Mouse (Mus musculus) embryo, embryonic 10 days (tissue): ENCODE measurements around the gene Gli2.

Source experiments
- DNase-seq: peaks from one replicate; pipeline ENCODE4 v3.0.0-alpha.2; 2015; ENCODE audit warnings: low spot score

Gli2 gene

DNA sequence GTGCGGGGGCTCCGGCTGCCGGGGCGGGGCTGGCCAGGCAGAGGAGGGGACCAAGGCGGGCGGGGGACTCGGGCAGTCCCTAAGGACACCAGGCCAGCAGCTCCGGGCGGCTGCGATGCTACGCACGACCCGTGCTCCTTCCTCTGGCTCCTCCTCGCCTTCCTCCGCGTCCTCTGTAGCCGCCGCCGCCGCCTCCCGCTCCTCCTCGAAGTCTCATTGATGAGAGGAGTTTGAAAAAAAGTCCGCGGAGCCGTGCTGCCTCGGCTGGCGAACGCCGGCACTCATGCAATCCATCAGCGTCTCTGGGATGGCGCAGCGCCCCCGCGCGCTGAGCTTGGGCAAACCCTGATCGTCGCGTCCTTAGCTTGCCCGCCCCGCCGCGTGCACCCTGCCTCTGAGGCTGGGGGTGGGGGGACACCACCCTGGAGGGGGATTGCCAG, at the start of gene Gli2:
Gene Gli2 (minus strand): TSS at position 218 of the 440 bp plus-strand sequence.
- peak; percentile 97 for DNase-seq

- DNase-seq = peak; percentile 34
Measured at GRCm38 (mm10) chr1:119097921-119098521, 44.6 kb upstream of the Gli2 start.

DNA sequence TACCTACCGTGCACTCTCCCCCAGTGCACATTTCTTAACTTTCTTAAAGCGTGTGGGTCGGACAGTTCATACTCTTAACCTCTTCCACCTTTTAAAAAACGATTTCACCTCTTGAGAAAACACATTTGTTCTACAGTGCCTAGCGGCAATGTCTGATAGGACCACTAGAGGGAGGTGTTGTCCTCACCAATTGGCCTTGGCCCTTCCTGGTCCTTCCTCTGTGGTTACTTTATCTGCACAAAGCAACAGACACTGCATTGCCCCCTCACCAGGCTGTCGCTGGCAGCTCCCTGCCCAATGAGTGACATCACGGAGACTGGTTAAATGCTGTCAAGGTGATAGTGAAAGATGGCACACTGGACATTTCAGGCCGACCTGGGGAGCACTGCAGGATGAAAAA, 40.3 kb upstream of the Gli2 start:
- peak; percentile 89 for DNase-seq

DNA sequence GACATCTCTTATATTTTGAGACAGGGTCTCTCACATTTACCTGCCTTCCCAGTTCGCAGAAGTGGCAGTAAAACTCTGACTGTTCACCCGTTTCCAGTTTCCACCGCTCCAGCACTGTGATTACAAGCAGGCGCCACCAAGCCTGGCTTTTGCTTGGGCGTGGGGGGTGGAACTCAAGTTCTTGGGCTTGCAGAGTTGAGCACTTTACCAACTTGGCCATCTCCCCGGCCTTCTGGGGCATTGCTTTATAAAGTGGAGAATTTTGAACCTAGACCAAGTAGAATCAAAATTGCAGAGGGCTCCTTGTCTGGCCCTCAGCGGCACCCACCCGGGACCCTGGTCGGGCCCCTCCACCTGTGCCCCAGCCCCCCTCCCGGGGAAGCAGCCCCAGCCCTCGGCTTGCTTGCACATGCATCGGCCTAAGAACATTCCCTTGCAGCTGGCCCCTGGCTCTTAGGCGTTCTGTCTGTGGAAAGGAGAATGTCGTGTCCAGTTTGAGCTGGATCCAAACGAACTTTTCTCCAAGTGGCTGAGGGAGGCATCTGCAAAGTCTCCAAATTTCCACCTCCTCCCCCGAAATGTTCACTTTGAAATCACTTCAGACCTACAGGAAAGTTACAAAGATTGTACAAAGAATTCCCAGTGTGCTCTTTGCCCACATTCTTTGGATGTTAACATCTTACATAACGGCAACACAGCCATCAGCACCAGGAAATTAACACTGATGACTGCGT, 36.6 kb upstream of the Gli2 start:
- DNase-seq = no peak

GRCm38 (mm10) chr1:119087539-119087938, 34.1 kb upstream of the Gli2 start:
- peak; percentile 92 for DNase-seq

DNA sequence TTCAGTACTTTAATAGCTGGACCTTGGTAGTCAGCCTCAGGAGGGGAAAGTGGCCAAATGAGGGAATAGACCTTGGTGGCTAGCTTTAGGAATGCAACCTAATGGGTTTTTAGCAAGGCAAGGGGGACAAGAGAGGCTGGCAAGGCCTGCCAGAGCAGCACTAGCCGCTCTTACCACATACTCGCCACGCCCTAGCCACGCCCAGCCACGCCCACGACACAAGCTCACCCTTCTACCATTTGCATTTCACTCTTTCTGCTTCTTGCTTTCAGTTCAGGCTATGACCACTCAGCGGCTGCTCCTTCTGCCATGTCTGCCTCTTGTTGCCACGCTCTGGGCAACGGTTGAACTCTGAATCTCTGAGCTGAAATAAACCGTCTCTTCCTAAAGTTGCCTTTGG, 32.4 kb upstream of the Gli2 start:
- no peak for DNase-seq

- peak; percentile 90 for DNase-seq
Measured at GRCm38 (mm10) chr1:119083468-119083921, 30.1 kb upstream of the Gli2 start.

DNA sequence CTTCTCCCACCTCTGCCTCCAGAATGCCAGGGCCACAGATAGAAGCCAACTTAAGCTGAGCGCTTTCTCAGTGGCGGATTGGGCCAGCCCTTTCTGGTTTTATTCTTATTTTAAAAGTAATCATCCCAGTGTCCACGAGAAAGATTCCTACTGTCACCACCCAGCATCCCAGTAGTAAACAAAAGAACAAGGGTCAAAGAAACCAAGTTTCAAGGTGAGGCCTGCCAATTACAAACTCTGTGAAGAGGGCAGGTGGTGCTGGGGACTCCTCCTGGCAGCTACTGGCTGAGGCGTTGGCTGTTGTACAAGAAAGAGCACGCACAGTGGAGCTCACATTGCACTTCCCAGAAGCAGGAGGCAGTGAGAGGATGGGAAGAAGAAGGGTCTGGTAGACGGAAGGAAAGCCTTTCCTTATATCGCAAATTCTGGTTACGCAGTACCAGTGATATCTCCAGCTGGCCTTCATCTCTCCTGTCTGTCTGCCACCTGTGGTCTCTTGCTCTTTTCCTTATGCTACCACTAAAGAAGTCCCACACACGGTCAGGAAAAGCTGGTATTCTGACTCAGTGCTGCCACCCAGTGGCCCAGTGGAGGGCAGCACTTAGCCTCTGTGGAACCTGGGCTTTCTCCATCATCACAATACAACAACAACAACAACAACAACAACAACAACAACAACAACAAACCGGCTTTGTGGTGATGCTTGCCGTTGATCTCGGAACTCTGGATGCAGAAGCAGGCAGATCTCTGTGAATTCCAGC, 29.0 kb upstream of the Gli2 start:
- peak; percentile 79 for DNase-seq

DNA sequence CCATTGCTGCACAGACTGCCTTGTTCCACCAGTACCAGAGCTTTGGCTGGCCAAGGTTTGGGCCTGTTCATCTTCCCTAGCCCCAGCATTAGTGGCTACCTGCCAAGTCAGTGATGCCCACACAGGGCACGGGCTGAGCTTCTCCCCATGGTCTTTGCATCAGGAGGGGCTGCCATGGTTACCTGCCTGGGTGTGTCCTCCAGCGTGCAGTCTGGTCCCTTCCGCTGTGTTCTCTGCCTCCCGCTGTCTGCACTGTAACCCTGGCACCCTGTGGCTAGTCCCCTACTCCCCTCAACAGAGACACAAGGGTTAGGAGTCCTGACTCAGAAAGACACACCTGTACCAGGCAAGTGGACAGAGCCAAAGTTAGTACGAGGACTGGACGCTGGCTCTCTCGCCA, 24.5 kb upstream of the Gli2 start:
- DNase-seq = no peak

DNA sequence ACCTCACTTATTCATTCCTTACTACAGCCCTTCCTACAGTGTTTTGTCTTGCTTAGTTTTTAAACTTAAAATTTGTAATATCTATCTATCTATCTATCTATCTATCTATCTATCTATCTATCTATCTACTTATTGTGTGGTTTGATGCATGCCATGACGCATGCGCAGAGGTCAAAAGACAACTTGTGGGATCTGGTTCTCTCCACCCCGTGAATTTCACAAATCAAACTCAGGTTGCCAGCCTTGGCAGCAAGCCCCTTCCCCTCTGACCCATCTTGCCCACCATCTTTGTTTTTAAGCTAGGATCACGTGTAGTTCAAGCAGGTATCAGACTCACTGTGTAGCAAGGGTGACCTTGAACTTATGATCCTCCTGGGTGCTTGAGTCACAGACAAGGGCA, 22.9 kb upstream of the Gli2 start:
- no peak for DNase-seq

- DNase-seq = no peak
Measured at GRCm38 (mm10) chr1:119075916-119076315, 22.5 kb upstream of the Gli2 start.

- no peak for DNase-seq
Measured at GRCm38 (mm10) chr1:119075500-119075899, 22.1 kb upstream of the Gli2 start.

- DNase-seq = no peak
Measured at GRCm38 (mm10) chr1:119074910-119075309, 21.5 kb upstream of the Gli2 start.

GRCm38 (mm10) chr1:119073876-119074275, 20.5 kb upstream of the Gli2 start:
- DNase-seq = no peak

- no peak for DNase-seq
Measured at GRCm38 (mm10) chr1:119064892-119065671, 11.7 kb upstream of the Gli2 start.

DNA sequence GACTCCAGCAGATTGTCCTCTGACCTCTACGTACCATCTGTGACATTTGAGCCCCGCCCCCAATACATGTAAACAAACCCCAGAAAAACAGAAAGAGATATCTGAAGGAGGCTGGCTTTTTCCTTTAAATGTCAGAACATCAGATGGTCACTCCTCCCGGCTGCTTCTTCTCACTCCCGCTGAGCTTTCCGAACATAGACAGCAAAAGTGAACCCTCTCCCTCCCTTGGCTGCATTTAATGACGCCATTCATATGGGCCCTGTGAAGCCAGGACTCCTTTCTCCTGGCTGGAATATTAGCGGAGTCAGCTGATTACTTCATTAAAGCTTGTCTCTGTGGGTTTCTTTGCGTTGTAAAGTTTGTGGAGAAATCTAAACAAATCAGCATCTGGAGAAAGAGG, 3.1 kb upstream of the Gli2 start:
- no peak for DNase-seq

- no peak for DNase-seq
Measured at GRCm38 (mm10) chr1:119055801-119056200, 2.4 kb upstream of the Gli2 start.

DNA sequence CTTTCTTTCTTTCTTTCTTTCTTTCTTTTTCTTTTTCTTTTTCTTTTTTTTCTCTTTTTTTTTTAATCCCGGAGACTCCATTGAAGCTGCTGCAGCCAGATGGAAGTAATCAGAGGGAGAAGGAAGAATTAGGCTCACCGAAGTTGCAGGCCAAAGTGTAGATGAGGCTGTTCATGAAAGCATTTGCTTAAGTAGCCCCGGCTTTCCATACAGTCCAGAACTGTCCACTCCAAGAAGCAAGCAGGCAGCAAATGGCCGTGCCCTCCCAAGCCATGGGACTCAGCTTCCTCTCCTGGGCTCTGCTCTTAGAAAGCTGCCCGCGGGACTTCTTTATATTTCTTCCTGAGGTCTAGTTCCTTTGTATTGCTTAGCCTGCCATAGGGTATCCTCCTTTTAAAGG, 1.0 kb upstream of the Gli2 start:
- DNase-seq = peak; percentile 55

DNA sequence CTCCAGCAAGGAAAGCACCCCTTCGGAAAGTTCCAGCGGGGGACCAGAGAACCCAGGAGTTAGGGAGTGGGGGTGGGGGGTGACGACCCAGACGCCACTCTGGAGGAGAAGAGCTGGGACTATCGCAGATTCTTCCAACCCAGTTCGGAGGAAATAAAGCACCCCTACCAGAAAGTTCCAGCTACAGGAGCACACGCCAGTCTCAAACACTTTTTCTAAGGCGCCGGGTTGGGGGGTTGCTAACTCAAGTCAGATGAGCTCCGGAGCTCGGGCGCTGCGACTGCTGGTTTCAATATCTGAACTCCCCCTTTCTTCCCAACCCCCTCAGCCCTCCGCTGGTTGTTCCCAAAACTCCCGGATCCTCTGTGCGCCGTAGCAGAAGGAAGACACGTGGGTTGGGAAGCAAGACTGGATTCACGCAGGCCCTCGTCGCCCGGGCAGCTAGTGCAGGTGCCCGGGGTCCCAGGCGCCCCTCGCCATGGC, 494 bp upstream of the Gli2 start:
- DNase-seq = peak; percentile 73

GRCm38 (mm10) chr1:119052631-119053177, 715 bp downstream of the Gli2 start:
- DNase-seq = peak; percentile 59

- DNase-seq = peak; percentile 76
Measured at GRCm38 (mm10) chr1:119051938-119052551, 1.4 kb downstream of the Gli2 start.
